Mouse (Mus musculus) layer of hippocampus, adult 2 months (tissue): ENCODE data around the gene Dlg2. TPM values are rescaled to one million over a fixed set of nuclear protein-coding genes. Genes with fewer than 3 reads are reported as not detected.
A peak's percentile ranks its signal among the peaks of the same experiment; 100 is the strongest.

Experiments
- DNase-seq, 2 experiments: peaks; one replicate each; pipeline ENCODE4 v3.0.0; 2022; ENCODE audit warnings: low spot score in 2 of 2
- H3K27ac ChIP-seq: fragments of 200-600 bp; 2 replicates; pipeline ENCODE4 v1.8.1; 2022
- H3K4me3 ChIP-seq: fragments of 200-600 bp; 2 replicates; pipeline ENCODE4 v1.8.1; 2022; ENCODE audit warnings: mild to moderate bottlenecking
- CTCF ChIP-seq: fragments of 200-600 bp; conservative IDR thresholded peaks from 2 replicates; pipeline ENCODE4 v1.8.1; 2022; ENCODE audit warnings: antibody characterized with exemption, mild to moderate bottlenecking, moderate library complexity
- total RNA-seq, 2 experiments: library from RNA; stranded (reverse); gene quantifications; 2 replicates each; pipeline ENCODE4 v1.2.3; 2021

Gene Dlg2
- total RNA-seq, 2 experiments from 2014 or later, result 248 to 256 TPM

DNA sequence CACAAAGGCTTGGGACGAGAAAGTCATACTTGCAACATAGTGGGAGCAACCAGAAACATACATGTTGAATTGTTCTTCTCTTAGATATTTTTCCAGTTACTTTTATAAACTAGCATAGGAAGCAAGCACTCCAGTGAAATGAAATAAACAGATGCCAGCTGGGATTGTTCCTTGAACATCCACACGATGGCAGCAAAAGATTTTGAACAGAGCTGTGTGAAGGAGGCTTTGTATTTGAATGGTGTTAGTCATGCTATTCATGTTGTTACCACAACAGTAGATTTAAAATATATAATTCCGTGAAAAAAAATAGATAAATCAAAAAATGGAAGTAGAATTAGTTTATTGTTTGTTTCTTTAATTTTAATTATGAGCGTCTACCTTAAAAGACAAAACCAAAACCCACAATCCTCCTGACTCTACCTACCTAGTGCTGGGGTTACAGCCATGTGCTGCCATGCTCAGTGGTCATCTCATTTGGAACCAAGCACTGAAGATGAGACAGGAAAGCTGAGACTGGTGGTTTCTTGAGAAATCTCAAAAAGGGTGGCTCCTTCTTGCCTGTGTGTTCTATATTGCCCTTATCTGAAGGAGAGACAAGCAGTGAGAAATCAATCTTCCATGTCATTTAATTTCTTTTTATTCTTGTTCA is 1626.5 kb downstream of the Dlg2 start:
- TF ChIP-seq CTCF, result peak; percentile 87
- DNase-seq, result peak; percentile 74 to 79
- Histone ChIP-seq H3K4me3 (no peak overlapping the region), H3K27ac (peak overlapping the region; percentile 68; the same call in 1 of the 2 replicates)

DNA sequence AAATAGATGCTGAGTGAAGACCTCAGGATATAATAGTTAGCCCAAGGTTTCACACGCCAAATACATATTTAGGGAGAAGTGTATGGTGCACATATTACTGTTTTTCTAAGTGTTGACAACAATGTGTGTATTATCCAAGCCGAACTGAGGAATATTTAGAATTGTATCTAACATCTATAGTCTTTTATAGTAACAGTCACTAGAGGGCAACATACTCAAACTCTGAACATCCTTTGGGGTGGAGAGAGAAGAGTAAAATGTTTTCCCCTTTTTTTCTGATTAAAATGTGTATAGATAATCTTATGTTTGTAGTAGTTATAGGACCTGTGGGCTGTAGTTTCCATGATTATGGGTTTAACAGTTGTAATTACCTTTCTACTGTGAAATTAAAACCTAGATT is 1629.0 kb downstream of the Dlg2 start:
- Histone ChIP-seq H3K4me3 (no peak overlapping the region), H3K27ac (no peak overlapping the region)
- peak; percentile 83 for TF ChIP-seq CTCF
- DNase-seq, result no peak

DNA sequence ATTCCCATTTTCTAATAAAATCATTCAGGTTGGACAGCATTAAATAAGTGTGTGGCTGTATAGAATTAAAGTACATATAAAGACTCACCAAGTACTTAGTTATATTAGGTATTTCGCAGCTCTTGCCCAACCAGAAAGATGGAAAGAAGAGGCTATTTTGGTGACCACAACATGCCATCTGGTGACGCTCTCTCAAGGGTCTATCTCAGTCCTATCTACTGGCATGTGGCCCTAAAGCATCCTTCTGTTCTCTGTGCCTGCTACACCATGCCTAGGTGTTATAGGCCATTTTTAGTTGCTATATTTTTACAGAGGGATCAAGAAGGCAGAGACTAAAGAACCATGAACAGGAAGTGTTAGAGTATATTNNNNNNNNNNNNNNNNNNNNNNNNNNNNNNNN is 1629.5 kb downstream of the Dlg2 start:
- DNase-seq, result no peak
- Histone ChIP-seq H3K27ac (0 out of 2 replicates have a peak overlapping the region, but pooled peaks have one; percentile 3), H3K4me3 (no peak overlapping the region)
- TF ChIP-seq CTCF, result no peak

DNA sequence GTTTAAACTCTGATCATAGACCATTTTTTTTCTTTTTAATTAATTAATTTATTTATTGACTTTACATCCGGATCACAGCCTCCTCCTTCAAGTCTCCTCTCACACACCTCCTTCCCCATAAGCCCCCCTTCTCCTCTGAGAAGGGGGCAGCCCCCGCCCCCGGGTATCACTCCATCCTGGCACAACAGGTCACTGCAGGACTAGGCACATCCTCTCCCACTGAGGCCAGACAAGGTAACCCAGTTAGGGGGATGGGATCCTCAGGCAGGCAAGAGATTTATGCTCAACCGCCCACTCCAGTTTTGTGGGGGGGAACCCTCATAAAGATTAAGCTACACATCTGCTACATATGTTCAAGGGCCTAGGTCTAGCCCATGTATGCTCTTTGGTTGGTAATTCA is 1636.6 kb downstream of the Dlg2 start:
- no peak overlapping the region for H3K27ac ChIP-seq
- DNase-seq, result no peak
- no peak for TF ChIP-seq CTCF
- no peak overlapping the region for H3K4me3 ChIP-seq

DNA sequence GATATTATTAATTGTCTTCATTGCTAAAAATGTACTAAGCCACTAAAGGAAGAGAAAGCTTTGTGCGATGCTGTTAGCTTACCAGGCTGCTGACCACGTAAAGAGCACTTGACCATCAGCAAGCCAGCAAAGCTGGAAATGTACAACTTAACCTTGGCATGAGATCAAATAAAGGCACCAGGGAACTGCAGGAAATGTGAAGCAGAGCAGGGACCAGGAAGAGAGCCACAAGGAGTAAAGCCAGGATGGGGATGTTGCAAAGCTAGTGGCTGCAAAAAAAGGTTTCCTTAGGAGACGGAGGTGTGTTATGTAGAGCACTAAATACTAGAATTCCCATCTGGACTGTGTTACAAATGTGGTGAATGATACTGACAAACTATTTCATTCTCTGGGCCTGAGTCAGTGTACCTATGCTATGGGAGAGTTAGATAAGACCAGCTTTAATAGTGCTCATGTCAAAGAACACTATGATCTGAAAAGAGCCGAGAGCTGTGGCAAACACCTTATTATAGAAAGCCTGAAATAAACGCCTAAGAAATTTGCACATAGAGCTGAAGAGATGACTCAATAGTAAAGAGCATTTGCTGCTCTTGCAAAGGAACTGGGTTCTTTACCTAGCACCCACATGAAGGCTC is 1638.9 kb downstream of the Dlg2 start:
- no peak for TF ChIP-seq CTCF
- DNase-seq, result no peak
- Histone ChIP-seq H3K27ac (no peak overlapping the region), H3K4me3 (no peak overlapping the region)

DNA sequence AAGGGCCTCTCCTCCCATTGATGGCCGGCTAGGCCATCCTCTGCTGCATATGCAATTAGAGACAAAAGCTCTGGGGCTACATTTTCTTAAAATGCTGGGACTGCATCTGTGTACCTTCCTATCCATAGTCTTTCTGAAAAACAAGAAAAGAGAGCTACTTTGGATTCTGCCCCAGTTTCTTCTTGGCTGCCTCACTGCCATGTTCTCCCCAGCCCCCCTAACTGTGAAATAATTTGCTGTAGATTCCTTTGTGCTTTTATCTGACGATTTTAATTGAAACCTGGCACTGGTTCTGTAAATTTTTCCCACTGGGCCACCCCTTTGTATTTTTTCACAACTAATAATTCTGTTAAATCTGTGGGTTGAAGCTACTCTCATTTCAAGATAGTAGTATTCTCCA is 1646.8 kb downstream of the Dlg2 start:
- no peak overlapping the region for H3K27ac ChIP-seq
- DNase-seq, result no peak
- TF ChIP-seq CTCF, result no peak

DNA sequence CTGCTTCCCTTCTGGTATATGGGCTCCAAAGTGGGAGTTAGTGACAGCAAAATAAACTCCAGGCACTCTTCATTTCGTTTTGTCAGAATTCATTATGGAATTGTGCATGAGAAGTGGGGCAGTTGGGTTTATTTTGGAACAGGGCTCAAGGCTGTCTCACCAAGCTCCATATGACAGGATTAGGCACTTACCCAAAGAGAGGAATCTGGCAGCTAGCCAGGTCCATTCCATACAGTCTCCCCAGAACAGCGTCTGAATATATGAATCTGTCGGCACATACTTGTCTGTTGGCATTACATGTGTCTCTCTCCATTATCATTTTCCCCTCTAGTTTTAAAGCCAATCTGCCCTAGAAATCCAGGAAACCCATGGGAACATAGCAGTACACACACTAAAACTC is 1649.4 kb downstream of the Dlg2 start:
- no peak overlapping the region for H3K4me3 ChIP-seq
- H3K27ac ChIP-seq, result no peak overlapping the region
- TF ChIP-seq CTCF, result no peak
- DNase-seq, result no peak

More for the DNA sequence above, 1646.8 kb downstream of the Dlg2 start:
- H3K4me3 ChIP-seq, result no peak overlapping the region

DNA sequence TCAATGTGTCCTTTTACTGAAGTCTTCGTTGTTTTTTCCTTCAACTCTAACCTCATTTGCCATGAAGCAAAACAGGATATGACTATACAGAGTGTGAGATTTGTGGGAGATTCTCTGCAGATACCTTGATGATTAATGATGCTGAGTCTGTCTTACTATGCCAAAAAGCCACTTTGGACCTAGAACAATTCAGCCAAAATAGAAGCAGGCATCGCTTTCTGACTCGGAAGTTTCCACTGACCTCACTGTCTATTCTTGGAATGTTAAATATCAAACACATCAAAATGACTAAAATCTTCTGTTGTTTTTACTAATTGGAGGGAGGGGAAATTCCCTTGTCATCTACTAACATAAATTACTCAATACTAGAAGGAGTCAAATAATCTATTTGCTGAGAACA is 1657.8 kb downstream of the Dlg2 start:
- no peak for DNase-seq
- Histone ChIP-seq H3K27ac (no peak overlapping the region), H3K4me3 (no peak overlapping the region)
- no peak for TF ChIP-seq CTCF

DNA sequence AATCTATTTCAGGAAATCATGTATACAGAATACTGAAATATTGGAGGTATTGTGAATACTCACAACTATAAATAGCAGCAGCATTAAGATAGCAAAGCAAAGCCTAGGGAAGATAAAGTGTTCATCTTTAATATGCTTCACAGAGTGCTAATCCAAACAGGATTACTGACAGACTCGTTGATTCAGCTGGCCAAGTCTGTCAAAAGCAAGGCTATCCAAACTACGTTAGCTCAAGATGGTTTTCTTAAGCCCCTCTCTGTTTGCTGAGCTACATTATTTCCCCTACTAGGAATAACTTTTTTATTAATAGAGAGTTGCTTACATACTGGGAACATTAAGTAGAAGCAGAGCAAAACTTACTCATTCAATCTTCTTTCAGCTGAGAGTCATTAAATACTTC is 1659.2 kb downstream of the Dlg2 start:
- TF ChIP-seq CTCF, result no peak
- no peak for DNase-seq
- Histone ChIP-seq H3K4me3 (no peak overlapping the region), H3K27ac (no peak overlapping the region)

DNA sequence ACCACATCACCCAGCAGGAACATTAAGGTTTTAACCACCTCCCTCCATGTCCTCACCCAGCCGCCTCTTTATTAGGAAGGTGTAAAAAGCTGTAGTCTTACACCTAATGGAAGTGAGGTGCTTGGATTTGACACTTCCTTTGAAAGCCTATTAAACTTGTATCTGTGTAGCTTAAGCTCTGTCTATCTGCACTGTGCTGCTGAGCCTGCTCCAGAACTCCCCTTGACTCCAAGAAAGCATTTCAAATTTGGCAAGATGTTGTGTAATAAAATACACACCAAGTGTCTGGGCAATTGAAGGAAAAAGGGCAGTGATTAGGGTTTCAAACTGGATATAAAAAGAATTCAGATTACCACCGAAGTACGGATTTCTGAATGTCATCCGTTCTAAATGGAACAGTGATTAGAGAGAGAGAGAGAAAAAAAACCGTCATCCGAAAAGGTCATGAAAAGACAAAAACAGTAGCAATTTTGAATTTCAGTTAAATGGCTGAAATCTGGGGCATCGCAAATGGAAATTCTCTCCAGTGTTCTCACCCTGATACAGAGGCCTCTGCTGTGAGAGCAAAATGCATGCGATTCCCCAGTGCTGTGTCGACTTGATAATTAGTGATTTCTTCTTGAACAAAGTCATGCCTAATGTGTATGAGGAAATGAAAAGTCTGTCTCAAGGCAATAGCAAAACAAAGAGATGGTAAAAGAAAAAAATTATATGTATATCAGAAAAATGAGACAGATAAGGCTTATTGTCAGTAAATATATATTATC is 1663.8 kb downstream of the Dlg2 start:
- no peak for DNase-seq
- TF ChIP-seq CTCF, result no peak
- Histone ChIP-seq H3K27ac (no peak overlapping the region), H3K4me3 (no peak overlapping the region)

DNA sequence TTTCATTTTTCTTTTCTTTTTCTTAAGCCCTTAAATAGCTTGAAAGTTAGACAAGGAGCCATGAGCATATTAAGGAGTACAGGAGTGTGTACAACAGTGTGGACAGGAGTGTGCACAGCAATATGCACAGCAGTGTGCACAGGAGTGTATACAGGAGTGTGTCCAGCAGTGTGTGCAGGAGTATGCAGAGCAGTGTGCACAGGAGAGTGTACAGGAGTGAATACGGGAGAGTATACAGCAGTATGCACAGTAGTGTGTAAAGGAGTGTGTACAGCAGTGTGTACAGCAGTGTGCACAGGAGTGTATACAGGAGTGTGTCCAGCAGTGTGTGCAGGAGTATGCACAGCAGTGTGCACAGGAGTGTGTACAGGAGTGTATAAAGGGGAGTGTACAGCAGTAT is 1671.0 kb downstream of the Dlg2 start:
- DNase-seq, result no peak
- TF ChIP-seq CTCF, result no peak
- no peak overlapping the region for H3K27ac ChIP-seq
- no peak overlapping the region for H3K4me3 ChIP-seq

DNA sequence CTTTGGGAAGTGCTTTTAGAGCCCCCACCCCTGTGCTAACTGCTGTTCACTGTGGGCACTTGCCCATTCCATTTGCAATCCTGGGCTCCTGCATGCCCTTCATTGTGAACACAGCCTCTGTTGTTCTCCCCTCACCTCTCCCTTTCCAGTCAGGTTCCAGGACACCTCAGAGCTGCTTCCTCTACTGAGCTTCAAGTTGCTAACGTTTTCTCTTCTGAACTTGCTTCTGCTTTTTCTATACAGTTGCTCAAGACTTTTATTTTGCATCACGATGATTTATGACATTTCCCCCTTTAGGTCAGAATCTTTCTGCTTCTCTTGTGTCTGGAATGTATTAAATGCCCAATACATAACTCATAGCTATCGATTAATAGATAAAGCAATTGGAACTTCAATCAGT is 1674.3 kb downstream of the Dlg2 start:
- Histone ChIP-seq H3K4me3 (no peak overlapping the region), H3K27ac (no peak overlapping the region)
- no peak for TF ChIP-seq CTCF
- no peak for DNase-seq

DNA sequence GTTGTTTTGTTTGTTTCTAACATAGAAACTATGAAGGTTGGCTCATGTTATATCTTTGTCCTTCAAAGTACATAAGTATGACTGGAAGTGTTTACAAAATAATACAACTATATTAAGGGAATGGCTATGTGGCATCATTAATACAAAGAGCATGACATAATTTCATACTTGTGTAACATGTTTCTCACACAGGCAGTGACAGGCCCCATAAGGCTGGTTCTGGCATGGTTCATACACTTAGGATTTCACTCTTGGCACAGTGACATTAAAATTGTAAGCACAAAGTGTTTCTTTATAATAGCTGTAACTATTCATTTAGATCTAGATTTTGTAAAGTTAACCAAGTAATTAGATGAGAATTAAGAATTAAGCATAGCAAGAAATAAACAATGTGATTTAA is 1678.1 kb downstream of the Dlg2 start:
- Histone ChIP-seq H3K4me3 (no peak overlapping the region), H3K27ac (peak overlapping the region; percentile 41)
- DNase-seq, result no peak
- no peak for TF ChIP-seq CTCF
